Mouse (Mus musculus) thymus, postnatal 0 days (tissue): Measurements from ENCODE around the gene Ubxn6. TPM values are rescaled to one million over a fixed set of nuclear protein-coding genes. Genes with fewer than 3 reads are reported as not detected.
A peak's percentile ranks its signal among the peaks of the same experiment; 100 is the strongest.

Source experiments
- DNase-seq: peaks from one replicate; pipeline ENCODE4 v3.0.0-alpha.2; 2015; ENCODE audit warnings: low spot score
- polyA plus RNA-seq: library from polyadenylated mRNA; unstranded; fragments of >200 nt; fragmentation: Nextera tagmentation; extraction: Ambion mirVana; gene quantifications from 2 replicates; pipeline ENCODE4 v1.2.1, GENCODE M21; 2015

Gene Ubxn6
- polyA plus RNA-seq, 1 experiment from 2014 or later = 38.7 TPM

DNA sequence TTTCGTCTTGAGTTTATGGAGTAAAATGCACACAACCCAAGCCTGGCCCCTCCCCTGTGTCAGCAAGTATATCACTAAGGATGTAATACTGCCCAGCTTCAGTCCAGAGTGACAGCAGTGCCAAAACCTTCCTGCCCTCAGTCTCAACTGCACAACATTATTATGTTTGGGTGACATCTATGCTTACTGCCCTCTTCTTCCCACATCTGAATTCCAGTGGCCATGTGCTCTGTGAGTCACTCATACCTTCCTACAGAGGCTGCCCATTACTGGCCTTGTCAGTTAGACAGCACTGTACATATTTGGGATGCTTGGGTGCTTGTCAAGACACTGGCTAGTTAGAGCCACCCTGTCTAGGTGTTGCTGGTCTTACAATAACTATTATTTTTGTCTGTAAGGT, 48.5 kb downstream of the Ubxn6 start:
- no peak for DNase-seq

DNA sequence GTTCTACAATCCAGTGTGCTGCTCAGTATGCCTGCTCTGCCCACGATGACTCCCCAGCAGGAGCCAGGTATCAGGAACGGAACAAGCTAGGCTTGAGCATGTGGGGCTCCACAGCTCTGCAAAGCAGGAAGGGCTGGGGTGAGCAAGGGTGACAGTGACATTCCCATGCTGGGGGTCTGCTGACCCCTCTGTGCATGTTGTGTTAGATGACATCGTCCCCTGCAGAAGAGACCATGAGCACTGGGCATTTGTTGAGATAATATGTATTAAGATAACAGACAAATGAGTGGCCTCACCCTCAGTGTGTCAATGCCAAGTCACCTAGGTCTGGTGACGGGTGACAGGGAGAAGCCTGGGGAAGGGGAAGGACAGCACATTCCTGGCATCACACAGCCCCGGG, 49.9 kb downstream of the Ubxn6 start:
- no peak for DNase-seq

DNA sequence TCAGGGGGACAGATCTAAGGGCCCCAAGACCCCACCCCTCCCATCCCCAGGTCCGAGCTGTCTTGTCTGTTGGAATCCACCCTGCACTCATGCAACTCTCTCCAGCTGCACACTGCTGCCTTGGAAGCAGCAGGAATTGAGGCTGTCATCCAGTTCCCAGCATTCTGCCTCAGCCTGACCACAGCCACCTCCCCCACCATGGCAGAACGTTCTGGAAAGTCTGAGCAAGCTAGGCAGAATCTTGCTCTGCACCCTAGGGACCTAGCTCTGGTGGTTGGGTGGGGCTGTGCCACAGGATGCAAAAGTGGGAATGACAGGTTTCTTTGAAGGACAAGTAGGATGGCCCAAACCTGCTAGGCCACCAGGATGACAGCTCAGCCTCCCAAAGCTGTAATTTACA, 50.4 kb downstream of the Ubxn6 start:
- DNase-seq = no peak

DNA sequence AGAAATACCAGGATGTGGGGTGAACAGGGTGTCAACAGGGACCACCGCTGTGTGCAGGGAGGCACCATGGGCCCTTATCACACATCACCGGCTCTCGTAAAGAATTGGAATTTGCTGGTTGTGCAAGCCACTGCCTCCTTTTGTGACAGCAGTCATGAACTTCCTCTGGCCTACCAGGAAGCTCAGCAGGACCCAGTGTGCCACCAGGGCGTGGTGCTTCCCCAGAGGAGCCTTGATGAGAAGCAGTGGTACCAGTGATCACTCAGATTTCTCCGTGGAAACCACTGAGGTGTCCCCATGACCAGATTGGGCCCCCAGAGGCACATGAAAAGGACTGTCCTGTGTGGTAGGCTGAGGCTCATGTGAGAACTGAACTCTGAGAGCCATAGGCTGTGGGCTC, 51.4 kb downstream of the Ubxn6 start:
- DNase-seq = no peak

DNA sequence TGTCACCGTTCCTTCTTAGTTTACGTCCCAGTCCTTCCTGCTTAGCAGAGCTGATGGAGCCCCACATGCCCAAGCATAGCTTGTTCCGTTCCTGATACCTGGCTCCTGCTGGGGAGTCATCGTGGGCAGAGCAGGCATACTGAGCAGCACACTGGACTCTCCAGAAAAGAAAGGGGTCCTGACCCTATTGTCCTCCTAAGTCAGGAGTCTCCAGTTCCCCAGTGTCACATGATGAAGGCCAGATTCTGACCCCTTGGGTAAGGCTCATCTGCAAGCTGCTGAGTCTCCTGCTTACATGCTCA, 51.9 kb downstream of the Ubxn6 start:
- DNase-seq = no peak

DNA sequence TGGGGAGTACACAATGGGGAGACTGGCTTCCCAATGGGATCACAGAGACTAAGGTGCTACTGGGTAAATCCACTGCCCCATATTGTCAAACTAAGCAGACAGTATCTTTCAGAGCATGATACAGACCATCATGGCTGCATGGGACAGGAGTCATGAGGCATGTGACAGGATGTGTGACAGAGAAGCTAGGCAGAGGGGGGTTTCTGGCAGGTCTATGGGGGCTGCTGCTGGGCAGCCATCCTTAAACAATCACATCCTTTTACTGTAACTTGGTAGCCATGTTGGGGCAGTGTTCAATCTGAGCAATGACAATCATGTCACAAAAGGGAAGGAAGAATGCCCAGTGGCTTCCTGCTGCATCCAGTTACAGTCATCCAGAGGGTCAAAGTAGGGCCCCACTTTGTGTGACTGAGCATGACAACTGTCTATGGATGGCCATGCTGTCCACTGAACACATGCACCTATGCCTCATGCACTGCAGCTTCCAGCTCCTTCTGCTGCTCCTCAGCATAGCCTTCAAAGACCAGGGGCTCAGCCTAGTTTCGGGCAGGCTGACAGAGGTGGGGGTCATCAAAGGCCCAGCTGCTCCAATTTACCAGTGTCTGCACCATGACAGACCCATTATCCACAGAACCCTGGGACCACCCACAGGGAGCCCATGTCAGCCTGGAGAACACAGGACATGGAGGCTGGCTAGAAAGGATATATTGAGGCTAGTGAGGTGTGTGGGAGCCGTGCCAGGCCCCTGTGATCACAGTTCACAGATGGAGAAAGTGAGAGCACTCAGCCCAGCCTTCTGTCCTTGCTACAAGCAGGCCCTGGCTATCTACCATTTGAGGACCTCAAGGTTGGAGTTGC, 52.5 kb downstream of the Ubxn6 start:
- peak; percentile 56 for DNase-seq

DNA sequence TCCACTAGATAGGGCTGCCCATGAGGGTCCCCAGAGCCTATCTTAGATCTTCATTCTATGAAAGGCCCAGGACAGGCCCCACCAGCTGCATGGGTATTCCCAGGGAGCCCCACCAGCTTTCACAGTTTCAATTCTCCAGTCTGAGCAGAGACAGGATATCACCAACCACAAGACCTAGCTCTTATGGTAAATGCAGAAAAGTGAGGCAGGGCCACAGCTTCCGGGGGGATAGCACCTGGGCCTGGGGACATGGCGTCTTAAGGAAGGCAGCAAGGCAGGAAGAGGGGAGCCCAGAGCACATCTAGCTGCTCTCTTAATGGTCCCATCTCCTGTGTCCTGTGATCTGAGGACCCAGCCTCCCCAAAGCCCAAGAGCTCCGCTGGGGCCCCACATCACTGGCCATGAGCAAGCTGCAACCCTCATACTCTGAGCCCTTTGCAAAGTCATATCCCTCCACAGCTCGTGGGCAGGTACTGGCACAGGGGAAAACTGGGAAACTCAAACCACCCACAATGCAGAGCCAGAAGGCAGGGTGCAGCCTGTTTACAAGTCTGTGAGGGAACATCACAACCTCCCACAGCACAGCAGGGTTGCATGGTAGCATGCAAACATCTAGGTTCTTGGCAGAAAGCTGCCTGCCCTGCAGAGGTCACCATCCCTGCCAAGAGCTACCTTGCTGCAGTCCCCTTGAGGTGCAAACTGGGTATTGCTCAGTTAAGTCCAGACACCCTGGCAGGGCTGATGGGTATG, 53.5 kb downstream of the Ubxn6 start:
- DNase-seq = peak; percentile 90

DNA sequence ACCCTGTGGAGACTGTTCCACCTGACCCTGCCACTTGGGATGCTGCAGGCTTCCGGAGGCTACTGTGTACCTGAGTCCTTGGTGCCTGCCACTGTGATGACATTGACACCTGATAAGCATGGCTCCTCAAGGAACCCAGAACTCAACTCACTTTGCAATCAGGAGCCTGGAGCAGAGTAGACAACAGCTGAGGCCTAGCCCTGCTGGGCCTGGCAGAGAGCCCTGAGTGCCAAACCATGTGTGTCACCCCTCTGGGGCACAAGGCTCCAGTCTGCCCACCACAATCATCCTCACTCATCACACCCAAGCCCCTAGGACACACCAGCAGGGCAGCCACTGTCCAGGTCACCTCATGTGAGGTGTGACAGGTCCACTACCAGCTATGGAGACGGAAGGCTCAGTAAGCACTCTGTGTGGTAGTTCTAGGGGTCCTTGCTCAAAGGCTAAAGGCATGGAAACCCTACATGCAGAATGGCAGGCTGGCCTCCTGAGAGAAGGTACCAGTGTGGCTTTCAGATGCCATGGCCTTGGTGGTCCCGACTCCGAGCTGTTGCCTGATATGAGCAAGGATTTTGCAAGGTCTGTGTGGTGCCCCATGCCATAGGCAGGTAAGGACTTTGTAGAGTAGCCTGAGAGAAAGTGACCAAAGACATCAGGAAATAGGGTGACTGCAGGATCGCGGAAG, 54.3 kb downstream of the Ubxn6 start:
- DNase-seq = no peak

DNA sequence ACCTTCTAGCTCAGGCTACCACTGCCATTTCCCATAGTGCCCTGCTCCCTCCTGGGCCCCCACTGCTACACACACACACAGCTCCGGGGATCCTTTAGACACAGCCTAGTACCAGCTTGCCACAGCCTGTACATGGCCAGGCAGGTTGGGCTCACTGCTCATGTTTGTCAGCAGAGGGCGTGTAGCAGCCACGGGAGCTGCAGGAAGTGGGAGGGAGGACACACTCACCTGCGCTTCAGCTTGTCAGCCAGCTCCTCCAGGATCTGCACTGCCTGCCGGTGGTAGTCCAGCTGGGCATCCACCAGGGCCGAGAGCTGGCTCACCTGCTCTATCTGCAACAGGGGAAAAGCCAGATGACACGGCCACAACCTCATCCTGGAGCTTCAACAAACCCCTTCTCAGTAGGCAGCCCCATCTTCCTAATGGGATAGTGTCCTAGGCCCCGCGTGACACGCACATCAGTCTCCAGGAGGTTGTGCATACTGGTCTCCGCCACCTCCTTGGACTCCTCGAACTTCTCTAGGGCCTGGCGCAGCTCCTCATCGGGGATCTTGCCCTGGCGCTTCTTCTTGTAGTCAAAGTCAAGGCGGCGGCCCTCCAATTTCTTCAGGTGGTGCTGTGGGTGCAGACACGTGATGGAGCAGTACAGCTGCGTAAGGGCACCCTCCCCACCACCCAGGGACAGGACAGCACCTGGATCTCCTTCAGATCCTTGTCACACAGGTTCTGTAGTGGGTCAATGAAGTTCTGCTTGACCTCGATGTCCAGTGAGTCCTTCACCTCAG, 56.3 kb downstream of the Ubxn6 start:
- DNase-seq = peak; percentile 75

DNA sequence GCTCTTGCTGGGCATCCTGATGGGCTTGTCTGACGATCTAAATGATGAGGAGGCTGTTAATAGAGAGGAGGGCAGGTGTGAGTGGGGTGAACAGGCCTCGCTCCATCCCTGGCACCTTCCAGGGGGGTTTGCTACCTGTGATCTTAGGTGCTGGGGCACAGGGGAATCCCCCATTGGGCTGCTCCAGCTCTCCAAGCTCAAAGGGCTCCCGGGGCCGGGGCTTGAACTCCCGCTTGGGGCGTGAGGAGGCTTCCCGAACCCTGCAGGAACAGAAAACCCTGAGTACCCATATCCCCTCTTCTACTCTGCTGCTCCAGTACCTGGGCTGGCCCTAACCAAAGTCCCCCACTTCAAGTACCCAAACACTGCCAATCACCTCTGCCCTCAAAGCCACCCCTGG, 57.0 kb downstream of the Ubxn6 start:
- no peak for DNase-seq

Other genes starting within 250 kb of the Ubxn6 start
- 6.5 and 7.2 TPM in 2 replicates for gene Zfp119a, start 196.1 kb downstream of the Ubxn6 start, polyA plus RNA-seq
- gene Zfp959, start 182.9 kb downstream of the Ubxn6 start, polyA plus RNA-seq = 12.1 and 16.9 TPM in 2 replicates
- gene Zfp119b, start 125.5 kb downstream of the Ubxn6 start, polyA plus RNA-seq = 5.6 and 6.0 TPM in 2 replicates
- 5.2 and 6.1 TPM in 2 replicates for gene Ebi3, start 122.4 kb downstream of the Ubxn6 start, polyA plus RNA-seq
- 32.0 and 32.1 TPM in 2 replicates for gene Yju2, start 115.9 kb downstream of the Ubxn6 start, polyA plus RNA-seq
- 0.80 and 1.6 TPM in 2 replicates for gene Shd, start 104.6 kb downstream of the Ubxn6 start, polyA plus RNA-seq
- 1.9 and 2.7 TPM in 2 replicates for gene Fsd1, start 88.5 kb downstream of the Ubxn6 start, polyA plus RNA-seq
- gene Stap2, start 69.4 kb downstream of the Ubxn6 start, polyA plus RNA-seq = 17.6 and 18.0 TPM in 2 replicates
- 65.7 and 65.9 TPM in 2 replicates for gene Mpnd, start 69.3 kb downstream of the Ubxn6 start, polyA plus RNA-seq
- gene Sh3gl1, start 38.4 kb downstream of the Ubxn6 start, polyA plus RNA-seq = 117 and 129 TPM in 2 replicates
- gene Chaf1a, start 34.6 kb downstream of the Ubxn6 start, polyA plus RNA-seq = 18.0 and 18.5 TPM in 2 replicates
- 80.0 and 81.8 TPM in 2 replicates for gene Hdgfl2, start 4.6 kb upstream of the Ubxn6 start, polyA plus RNA-seq
- gene Plin4, start 34.8 kb upstream of the Ubxn6 start, polyA plus RNA-seq = 0.08 and 0.09 TPM in 2 replicates
- 0.10 and 0.44 TPM in 2 replicates for gene Plin5, start 42.6 kb upstream of the Ubxn6 start, polyA plus RNA-seq
- gene Lrg1, start 47.0 kb upstream of the Ubxn6 start, polyA plus RNA-seq = 2.7 and 3.1 TPM in 2 replicates
- gene Sema6b, start 65.3 kb upstream of the Ubxn6 start, polyA plus RNA-seq = 1.0 TPM in 2 replicates
- 19.5 and 20.9 TPM in 2 replicates for gene Tnfaip8l1, start 87.4 kb upstream of the Ubxn6 start, polyA plus RNA-seq
- 58.6 and 59.2 TPM in 2 replicates for gene Mydgf, start 108.9 kb upstream of the Ubxn6 start, polyA plus RNA-seq
- 30.5 and 32.7 TPM in 2 replicates for gene Dpp9, start 143.9 kb upstream of the Ubxn6 start, polyA plus RNA-seq
- gene Fem1a, start 181.8 kb upstream of the Ubxn6 start, polyA plus RNA-seq = 11.1 and 12.9 TPM in 2 replicates
- 2.5 and 3.0 TPM in 2 replicates for gene Ticam1, start 201.8 kb upstream of the Ubxn6 start, polyA plus RNA-seq
- 59.5 TPM in 2 replicates for gene Plin3, start 217.8 kb upstream of the Ubxn6 start, polyA plus RNA-seq
- gene Arrdc5, start 225.3 kb upstream of the Ubxn6 start, polyA plus RNA-seq = 0.84 and 1.8 TPM in 2 replicates
- gene Uhrf1, start 228.3 kb upstream of the Ubxn6 start, polyA plus RNA-seq = 234 and 264 TPM in 2 replicates